Mouse (Mus musculus) common myeloid progenitor, adult 5-6 weeks (primary cell): ENCODE results near the gene Gm572. TPM values are rescaled to one million over a fixed set of nuclear protein-coding genes. Genes with fewer than 3 reads are reported as not detected.

Experiments
- ATAC-seq: replicated peaks from 2 replicates; pipeline ENCODE4 v1.8.0; 2016; ENCODE audit warnings: low read depth, mild to moderate bottlenecking, moderate TSS enrichment, inconsistent platforms; ENCODE audit not compliant: poor library complexity, severe bottlenecking
- total RNA-seq: library from RNA; stranded (forward); fragments of 200-1000, 187-1606 nt; gene quantifications from 2 replicates; pipeline ENCODE4 v1.2.3, GENCODE M21; 2017

Gene Gm572
- total RNA-seq, 1 experiment from 2014 or later, result not detected

GRCm38 (mm10) chr4:148662168-148662965 lies 19.2 kb downstream of the Gm572 start:
- ATAC-seq, result peak; percentile 74

- ATAC-seq, result no peak
These were observed 20.2 kb downstream of the Gm572 start for GRCm38 (mm10) chr4:148663326-148663725.

GRCm38 (mm10) chr4:148664021-148664420 lies 20.9 kb downstream of the Gm572 start:
- no peak for ATAC-seq

GRCm38 (mm10) chr4:148667006-148667755 lies 24.1 kb downstream of the Gm572 start:
- ATAC-seq, result no peak

GRCm38 (mm10) chr4:148671230-148671947 lies 28.3 kb downstream of the Gm572 start:
- ATAC-seq, result peak; percentile 19; the same call in 1 of the 2 replicates

- no peak for ATAC-seq
These were observed 31.9 kb downstream of the Gm572 start for GRCm38 (mm10) chr4:148675043-148675442.

- ATAC-seq, result peak; percentile 73
These were observed 33.3 kb downstream of the Gm572 start for GRCm38 (mm10) chr4:148676188-148676960.

GRCm38 (mm10) chr4:148676961-148677637 lies 34.0 kb downstream of the Gm572 start:
- ATAC-seq, result no peak

GRCm38 (mm10) chr4:148678105-148678504 lies 35.0 kb downstream of the Gm572 start:
- no peak for ATAC-seq

- no peak for ATAC-seq
These were observed 37.5 kb downstream of the Gm572 start for GRCm38 (mm10) chr4:148680505-148681067.

GRCm38 (mm10) chr4:148681429-148681828 lies 38.3 kb downstream of the Gm572 start:
- peak; percentile 48 for ATAC-seq

GRCm38 (mm10) chr4:148682961-148683360 lies 39.8 kb downstream of the Gm572 start:
- ATAC-seq, result no peak

- ATAC-seq, result peak; percentile 57
These were observed 40.4 kb downstream of the Gm572 start for GRCm38 (mm10) chr4:148683539-148683938.

GRCm38 (mm10) chr4:148686491-148686941 lies 43.4 kb downstream of the Gm572 start:
- ATAC-seq, result no peak

GRCm38 (mm10) chr4:148688091-148688490 lies 45.0 kb downstream of the Gm572 start:
- no peak for ATAC-seq

- no peak for ATAC-seq
These were observed 48.1 kb downstream of the Gm572 start for GRCm38 (mm10) chr4:148691185-148691584.

GRCm38 (mm10) chr4:148693417-148693959 lies 50.4 kb downstream of the Gm572 start:
- ATAC-seq, result no peak

- ATAC-seq, result peak; percentile 89
These were observed 61.6 kb downstream of the Gm572 start for GRCm38 (mm10) chr4:148704756-148705155.

GRCm38 (mm10) chr4:148708836-148709235 lies 65.7 kb downstream of the Gm572 start:
- no peak for ATAC-seq
